Mouse (Mus musculus) forebrain, postnatal 0 days (tissue): Measurements from ENCODE around the gene Cdc42ep2. TPM values are rescaled to one million over a fixed set of nuclear protein-coding genes. Genes with fewer than 3 reads are reported as not detected.
A peak's percentile ranks its signal among the peaks of the same experiment; 100 is the strongest.

Experiments used
- ATAC-seq: fragments of 200-750 bp; cut with Nextera tagmentation; 2 replicates; pipeline ENCODE4 v1.8.0; 2017; ENCODE audit warnings: mild to moderate bottlenecking, moderate library complexity
- DNase-seq: peaks from one replicate; pipeline ENCODE4 v3.0.0-alpha.2; 2015
- H3K27ac ChIP-seq: fragments of 300-500 bp; sonication (generic); 2 replicates; pipeline ENCODE4 v1.5.1; 2014; ENCODE audit warnings: low read depth, mild to moderate bottlenecking, antibody characterized with exemption, low read length, moderate library complexity, mixed read lengths
- H3K27me3 ChIP-seq: fragments of 300-500 bp; sonication (generic); 2 replicates; pipeline ENCODE4 v1.6.1; 2014; ENCODE audit warnings: mild to moderate bottlenecking, low read length, mixed read lengths; ENCODE audit not compliant: insufficient read depth
- H3K36me3 ChIP-seq: fragments of 300-500 bp; sonication (generic); 2 replicates; pipeline ENCODE4 v1.6.1; 2014; ENCODE audit warnings: mild to moderate bottlenecking, moderate library complexity; ENCODE audit not compliant: insufficient read depth
- H3K4me1 ChIP-seq: fragments of 300-500 bp; sonication (generic); 2 replicates; pipeline ENCODE4 v1.6.1; 2014; ENCODE audit warnings: antibody characterized with exemption; ENCODE audit not compliant: insufficient read depth
- H3K4me2 ChIP-seq: fragments of 300-500 bp; sonication (generic); 2 replicates; pipeline ENCODE4 v1.6.1; 2014; ENCODE audit warnings: low read depth, mild to moderate bottlenecking, moderate library complexity
- H3K4me3 ChIP-seq: fragments of 300-500 bp; sonication (generic); 2 replicates; pipeline ENCODE4 v1.5.1; 2014; ENCODE audit warnings: low read depth, low read length, mixed read lengths
- H3K9ac ChIP-seq: fragments of 300-500 bp; sonication (generic); 2 replicates; pipeline ENCODE4 v1.6.1; 2014; ENCODE audit warnings: mild to moderate bottlenecking
- H3K9me3 ChIP-seq: fragments of 300-500 bp; sonication (generic); 2 replicates; pipeline ENCODE4 v1.6.1; 2016; ENCODE audit warnings: low read length
- CTCF ChIP-seq: sonication (generic); IDR thresholded peaks from 2 replicates; pipeline ENCODE4 v1.5.1; 2016; ENCODE audit warnings: antibody characterized with exemption, control low read depth, low read depth
- WGBS: fragments of 180-500 bp; shearing (Covaris S2); extraction: QIAGEN DNeasy Blood & Tissue Kit; methylation state at CpG from one replicate; pipeline ENCODE4 v1.1.7; 2014; 5-methylcytosine and 5-hydroxymethylcytosine counted together
- polyA plus RNA-seq: library from polyadenylated mRNA; unstranded; fragments of >200 nt; fragmentation: Nextera tagmentation; extraction: Ambion mirVana; gene quantifications from 2 replicates; pipeline ENCODE4 v1.2.1, GENCODE M21; 2015
- total RNA-seq: library from RNA; depleted of rRNA; stranded (reverse); fragments of >200 nt; gene quantifications from 2 replicates; pipeline ENCODE4 v1.2.3, GENCODE M21; 2014

Gene Cdc42ep2
- total and polyA plus RNA-seq, 2 experiments from 2014 or later, result 13.3 to 15.6 TPM

DNA sequence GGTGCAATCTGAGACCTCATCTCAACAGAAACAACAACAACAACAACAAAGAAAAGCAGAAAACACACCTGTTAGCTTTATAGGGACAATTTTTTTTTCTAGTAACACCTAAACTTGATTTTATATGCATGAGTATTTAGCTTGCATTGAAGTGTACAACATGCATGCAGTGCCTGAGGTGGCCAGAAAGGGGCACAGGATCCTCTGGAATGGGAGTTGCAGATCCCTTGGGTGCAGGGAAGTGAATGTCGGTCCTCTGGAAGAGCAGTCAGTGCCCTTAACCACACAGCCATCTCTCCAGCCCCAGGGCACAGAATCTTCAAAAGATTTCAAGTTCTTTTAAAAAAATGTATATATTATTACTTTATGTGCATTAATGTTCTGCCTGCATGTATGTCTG lies 38.0 kb upstream of the Cdc42ep2 start:
- Histone ChIP-seq H3K36me3 (0 out of 2 replicates have a peak, but pooled peaks cover 5% of the 10 kb centered on the region), H3K4me2 (no peak overlapping the region), H3K4me1 (no peaks in the 10 kb centered on the region), H3K9ac (no peak overlapping the region), H3K4me3 (no peak overlapping the region), H3K9me3 (no peaks in the 10 kb centered on the region), H3K27me3 (no peaks in the 10 kb centered on the region), H3K27ac (no peak overlapping the region)
- no peak for DNase-seq
- no peak for ATAC-seq
- TF ChIP-seq CTCF, result peak; percentile 20; the same call in 1 of the 2 replicates
- WGBS, result 18% methylated on average over 1 of the region's 1 CpGs

DNA sequence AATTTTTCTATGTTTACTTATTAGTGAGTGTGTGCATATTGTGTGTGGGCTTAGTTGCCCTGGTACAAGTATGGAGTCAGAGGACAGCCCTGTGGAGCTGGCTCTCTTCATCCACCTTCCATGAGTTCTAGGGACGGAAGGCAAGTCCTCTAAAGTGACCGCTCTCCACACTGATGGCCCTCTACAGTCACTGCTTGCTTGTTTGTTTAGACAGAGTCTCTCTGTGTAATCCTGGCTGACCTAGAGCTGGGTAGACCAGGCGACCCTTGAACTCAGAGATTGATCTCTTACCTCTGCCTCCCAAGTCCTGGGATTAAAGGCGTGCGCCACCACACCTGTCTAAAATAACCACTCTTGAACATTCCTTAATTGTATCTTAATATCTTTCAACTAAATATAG lies 32.8 kb upstream of the Cdc42ep2 start:
- 90% methylated on average over 5 of the region's 5 CpGs for WGBS

DNA sequence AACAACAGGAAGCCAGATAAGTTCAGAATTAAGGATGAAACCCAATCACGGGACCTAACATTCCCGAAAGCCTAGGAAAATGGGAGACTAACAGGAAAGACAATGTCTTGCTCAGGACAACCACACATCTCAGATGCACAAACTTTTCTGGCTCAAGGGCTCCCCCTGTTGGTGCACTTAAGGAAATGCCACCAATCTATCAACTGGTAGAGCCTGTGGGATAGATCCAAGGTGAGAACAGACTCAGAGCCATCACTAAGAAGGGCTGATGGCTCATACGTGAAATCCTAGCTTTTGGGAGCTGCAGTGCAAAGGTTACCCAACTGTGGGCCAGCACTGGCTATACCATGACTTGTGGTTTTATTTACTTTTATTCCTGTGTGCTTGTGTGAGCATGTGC lies 32.1 kb upstream of the Cdc42ep2 start:
- no peaks in the 10 kb centered on the region for H3K9me3 ChIP-seq

More for the DNA sequence above, 32.8 kb upstream of the Cdc42ep2 start:
- Histone ChIP-seq H3K9ac (no peak overlapping the region), H3K36me3 (peaks cover 18% of the 10 kb centered on the region), H3K4me1 (no peaks in the 10 kb centered on the region), H3K27ac (no peak overlapping the region), H3K4me3 (no peak overlapping the region), H3K9me3 (no peaks in the 10 kb centered on the region), H3K27me3 (no peaks in the 10 kb centered on the region), H3K4me2 (no peak overlapping the region)
- DNase-seq, result no peak
- no peak for ATAC-seq
- TF ChIP-seq CTCF, result no peak

DNA sequence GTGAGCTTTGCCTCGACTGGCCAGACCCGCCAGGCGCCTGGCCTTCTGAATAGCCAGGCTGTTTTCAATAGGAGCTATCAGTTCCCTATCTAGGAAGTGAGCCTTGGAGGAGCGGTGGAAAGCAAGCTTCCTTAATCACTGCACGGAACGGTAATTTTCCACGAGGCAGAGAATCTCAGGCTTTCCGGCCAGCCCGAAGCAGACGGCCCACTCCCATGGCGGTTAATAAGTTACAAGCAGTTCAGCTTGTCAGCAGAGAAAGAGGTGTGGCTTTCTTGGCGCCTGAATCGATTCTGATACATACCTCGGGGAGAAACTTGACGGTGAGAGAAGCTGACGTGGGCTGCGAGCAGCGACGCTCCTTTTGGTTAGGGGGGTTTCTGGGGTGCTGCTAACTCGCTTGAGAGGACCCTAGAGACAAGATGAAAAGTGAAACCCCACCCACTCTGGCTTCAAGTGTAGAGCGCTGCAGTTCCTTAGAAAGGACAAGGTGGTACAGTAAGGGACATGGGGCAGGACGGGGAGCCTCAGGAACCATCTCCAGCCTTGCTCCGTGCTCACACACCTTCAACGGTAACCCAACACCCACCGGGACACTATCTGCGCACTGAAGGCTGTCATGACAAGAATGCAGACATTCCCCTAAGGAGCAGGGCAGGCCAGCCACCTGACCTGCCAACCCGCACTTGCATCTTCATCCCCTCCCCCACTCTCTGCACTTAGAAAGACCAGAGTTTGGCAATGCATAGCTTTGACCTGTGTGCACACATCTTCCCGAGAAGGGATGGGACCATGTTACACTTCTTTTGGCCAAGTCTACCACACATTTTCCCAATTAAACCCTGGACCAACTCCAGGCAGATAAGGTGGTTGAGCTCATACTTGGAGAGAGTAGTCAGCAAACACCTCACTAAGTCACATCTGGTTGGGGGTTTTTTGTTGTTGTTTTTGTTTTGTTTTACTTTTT lies 31.4 kb upstream of the Cdc42ep2 start:
- H3K4me1 ChIP-seq, result no peaks in the 10 kb centered on the region
- H3K9ac ChIP-seq, result no peak overlapping the region
- ATAC-seq, result no peak
- peaks cover 18% of the 10 kb centered on the region for H3K36me3 ChIP-seq
- TF ChIP-seq CTCF, result no peak
- H3K27ac ChIP-seq, result no peak overlapping the region
- no peak for DNase-seq
- H3K4me3 ChIP-seq, result no peak overlapping the region
- no peak overlapping the region for H3K4me2 ChIP-seq
- 88% methylated on average over 28 of the region's 28 CpGs for WGBS
- no peaks in the 10 kb centered on the region for H3K27me3 ChIP-seq
- H3K9me3 ChIP-seq, result no peaks in the 10 kb centered on the region

More for the DNA sequence above, 32.1 kb upstream of the Cdc42ep2 start:
- ATAC-seq (peak; percentile 47; the same call in 1 of the 2 replicates), DNase-seq (peak; percentile 75)
- no peak overlapping the region for H3K4me2 ChIP-seq
- no peak overlapping the region for H3K4me3 ChIP-seq
- no peaks in the 10 kb centered on the region for H3K27me3 ChIP-seq
- WGBS, result 14% methylated on average over 3 of the region's 3 CpGs
- H3K9ac ChIP-seq, result no peak overlapping the region
- no peak overlapping the region for H3K27ac ChIP-seq
- no peaks in the 10 kb centered on the region for H3K4me1 ChIP-seq
- H3K36me3 ChIP-seq, result peaks cover 18% of the 10 kb centered on the region
- peak; percentile 82 for TF ChIP-seq CTCF

DNA sequence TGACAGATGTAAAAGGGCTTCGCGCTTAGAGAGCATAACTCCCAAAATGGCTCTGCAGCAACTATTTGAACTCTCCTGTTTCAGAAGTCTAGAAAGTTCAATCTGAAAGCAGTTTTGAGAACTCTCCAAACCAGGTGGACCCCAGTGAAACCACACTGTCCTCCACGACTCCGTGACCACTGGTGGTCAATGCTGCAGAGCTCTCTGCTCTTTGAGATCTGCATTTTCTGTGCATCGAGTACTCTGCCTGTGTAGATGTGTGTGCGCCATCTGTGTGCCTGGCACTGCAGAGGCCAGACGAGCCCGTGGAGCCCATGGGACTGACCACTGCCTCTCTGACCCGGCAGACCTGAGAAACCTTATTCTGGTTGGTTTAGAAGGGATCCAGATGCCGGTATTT lies 30.3 kb upstream of the Cdc42ep2 start:
- Histone ChIP-seq H3K27me3 (no peaks in the 10 kb centered on the region), H3K27ac (no peak overlapping the region), H3K4me1 (no peaks in the 10 kb centered on the region), H3K4me3 (no peak overlapping the region), H3K9ac (no peak overlapping the region), H3K36me3 (peaks cover 25% of the 10 kb centered on the region), H3K9me3 (no peaks in the 10 kb centered on the region), H3K4me2 (no peak overlapping the region)
- DNase-seq (no peak), ATAC-seq (no peak)
- TF ChIP-seq CTCF, result no peak
- WGBS, result 90% methylated on average over 10 of the region's 10 CpGs

DNA sequence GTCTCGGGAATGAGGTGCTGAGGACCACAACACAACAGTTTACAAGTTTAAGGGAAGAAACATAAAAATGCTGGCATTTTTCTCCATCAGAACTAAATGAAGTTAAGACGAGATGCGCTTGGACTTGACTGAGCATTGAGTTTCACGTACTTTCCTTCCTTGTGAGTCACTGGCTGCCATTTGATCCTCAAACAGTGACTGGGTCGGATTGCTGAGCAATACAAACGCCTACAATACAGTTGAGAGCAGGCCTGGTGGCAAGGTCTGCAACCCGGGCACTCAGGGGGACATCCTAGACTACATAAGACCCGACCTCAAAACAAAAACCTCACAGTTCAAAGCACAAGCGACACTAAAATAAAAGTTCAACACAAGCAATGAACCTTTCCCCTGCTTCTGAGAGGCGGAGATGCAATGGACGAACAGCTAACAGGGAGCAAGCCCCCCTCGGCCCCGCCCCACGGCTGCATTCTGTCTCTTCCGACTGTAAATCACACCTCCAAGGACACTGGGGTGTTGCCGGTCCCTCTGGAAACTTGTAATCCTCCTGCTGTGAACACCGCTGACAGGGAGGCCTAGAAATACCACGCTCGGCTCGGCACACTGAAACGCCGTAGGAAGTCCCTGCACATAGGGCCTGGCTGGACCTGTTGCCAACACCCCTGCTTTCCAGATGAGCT lies 29.6 kb upstream of the Cdc42ep2 start:
- no peak overlapping the region for H3K27ac ChIP-seq
- peaks cover 25% of the 10 kb centered on the region for H3K36me3 ChIP-seq
- no peaks in the 10 kb centered on the region for H3K9me3 ChIP-seq
- H3K4me1 ChIP-seq, result no peaks in the 10 kb centered on the region
- WGBS, result 90% methylated on average over 22 of the region's 22 CpGs
- no peak for TF ChIP-seq CTCF
- no peak overlapping the region for H3K4me2 ChIP-seq
- H3K27me3 ChIP-seq, result no peaks in the 10 kb centered on the region
- no peak for DNase-seq
- no peak for ATAC-seq
- no peak overlapping the region for H3K9ac ChIP-seq
- no peak overlapping the region for H3K4me3 ChIP-seq
